Mouse (Mus musculus): ENCODE measurements around the gene Sun2.

DNA sequence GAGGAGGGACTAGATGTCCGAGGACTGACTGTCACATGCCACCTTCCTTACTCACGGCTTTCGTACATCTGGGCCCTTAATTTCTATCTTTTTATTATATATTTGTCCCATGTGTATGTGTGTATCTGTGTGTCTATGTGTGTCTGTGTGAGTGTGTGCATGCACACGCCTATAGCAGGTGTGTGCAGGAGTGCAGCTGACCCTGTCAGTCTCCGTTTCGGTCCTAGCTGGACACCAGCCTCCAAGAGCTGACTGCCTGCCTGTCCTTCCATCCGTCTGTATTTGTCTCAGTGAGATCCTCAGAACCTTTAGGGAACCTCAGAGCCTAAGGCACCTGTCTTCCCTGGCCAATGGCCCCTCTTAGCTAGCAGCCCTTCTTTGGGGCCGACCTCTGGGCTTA, 22.1 kb downstream of the Sun2 start:
- TF ChIP-seq CTCF (IDR thresholded peaks at IDR 0.05; ENCODE audit: low read depth) (no peak), EP300 (IDR thresholded peaks at IDR 0.05; ENCODE audit: low read depth) (no peak)

Data from liver, postnatal 0 days (tissue).